Mouse (Mus musculus): ENCODE results near the gene Npas3. TPM values are rescaled to one million over a fixed set of nuclear protein-coding genes. Genes with fewer than 3 reads are reported as not detected.

Npas3 gene
- polyA plus RNA-seq, 1 experiment: 1.2 TPM

DNA sequence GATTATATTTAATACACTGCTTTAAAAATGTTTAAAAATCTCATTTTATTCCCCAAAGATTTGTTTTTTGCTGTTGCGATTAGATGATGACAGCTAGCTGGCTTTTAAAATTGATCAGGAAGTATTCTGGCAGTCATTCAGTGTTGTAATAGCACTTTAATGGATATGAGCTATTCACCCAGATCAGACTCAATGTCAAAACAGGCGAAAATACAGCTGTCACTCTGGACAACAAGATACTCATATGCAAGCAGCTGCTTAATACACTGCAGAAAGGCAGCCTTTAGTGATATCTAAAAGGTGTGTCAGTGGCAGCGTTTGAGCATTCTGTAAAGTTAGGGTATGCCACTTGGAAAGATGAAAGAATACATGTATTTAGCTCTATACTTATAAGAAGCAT, 83.3 kb downstream of the Npas3 start:
- H3K9ac ChIP-seq (ENCODE audit: low read depth, poor library complexity, severe bottlenecking): no peak overlapping the region
- no peaks in the 10 kb centered on the region for H3K36me3 ChIP-seq (ENCODE audit: control insufficient read depth, insufficient read depth, low read length, poor library complexity, severe bottlenecking)

DNA sequence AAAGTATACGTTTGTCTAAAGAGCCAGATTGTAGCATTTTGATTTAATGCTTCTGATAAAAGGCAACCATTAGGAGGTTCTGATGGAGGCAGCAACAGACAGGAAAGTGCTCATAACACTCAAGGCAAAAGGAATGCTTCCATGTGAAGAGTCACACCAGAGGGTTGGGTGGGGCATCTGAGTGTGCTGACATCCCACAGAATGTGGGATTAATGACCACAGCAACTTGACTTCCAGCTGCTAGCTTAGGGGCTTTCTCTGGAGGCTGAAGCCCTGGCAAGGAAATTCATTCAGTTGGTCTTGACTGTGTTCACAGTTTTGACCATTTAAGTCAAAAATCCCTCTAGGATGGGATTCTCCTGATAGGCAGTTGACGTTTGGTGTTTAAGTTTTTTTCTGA, 84.8 kb downstream of the Npas3 start:
- H3K4me1 ChIP-seq (ENCODE audit: control insufficient read depth, insufficient read depth, low read length): no peaks in the 10 kb centered on the region
- H3K9ac ChIP-seq (ENCODE audit: low read depth, poor library complexity, severe bottlenecking): no peak overlapping the region
- no peak overlapping the region for H3K27ac ChIP-seq (ENCODE audit: insufficient read depth, low read length)

More for the DNA sequence above, 83.3 kb downstream of the Npas3 start:
- Histone ChIP-seq H3K27ac (ENCODE audit: insufficient read depth, low read length) (no peak overlapping the region), H3K9me3 (replicated peaks; ENCODE audit: control insufficient read depth, insufficient read depth, low read length, poor library complexity, severe bottlenecking) (no peaks in the 10 kb centered on the region), H3K27me3 (ENCODE audit: control insufficient read depth, insufficient read depth, low read length, poor library complexity, severe bottlenecking) (no peaks in the 10 kb centered on the region), H3K4me3 (ENCODE audit: low read depth, low read length) (no peak overlapping the region), H3K4me1 (ENCODE audit: control insufficient read depth, insufficient read depth, low read length) (no peaks in the 10 kb centered on the region)
- TF ChIP-seq CTCF (IDR thresholded peaks at IDR 0.05; ENCODE audit: low read depth, low read length) (no peak), POLR2A (IDR thresholded peaks at IDR 0.05; ENCODE audit: insufficient read depth, low read length) (no peak), EP300 (IDR thresholded peaks at IDR 0.05; ENCODE audit: insufficient read depth, low read depth, low read length) (no peak)

DNA sequence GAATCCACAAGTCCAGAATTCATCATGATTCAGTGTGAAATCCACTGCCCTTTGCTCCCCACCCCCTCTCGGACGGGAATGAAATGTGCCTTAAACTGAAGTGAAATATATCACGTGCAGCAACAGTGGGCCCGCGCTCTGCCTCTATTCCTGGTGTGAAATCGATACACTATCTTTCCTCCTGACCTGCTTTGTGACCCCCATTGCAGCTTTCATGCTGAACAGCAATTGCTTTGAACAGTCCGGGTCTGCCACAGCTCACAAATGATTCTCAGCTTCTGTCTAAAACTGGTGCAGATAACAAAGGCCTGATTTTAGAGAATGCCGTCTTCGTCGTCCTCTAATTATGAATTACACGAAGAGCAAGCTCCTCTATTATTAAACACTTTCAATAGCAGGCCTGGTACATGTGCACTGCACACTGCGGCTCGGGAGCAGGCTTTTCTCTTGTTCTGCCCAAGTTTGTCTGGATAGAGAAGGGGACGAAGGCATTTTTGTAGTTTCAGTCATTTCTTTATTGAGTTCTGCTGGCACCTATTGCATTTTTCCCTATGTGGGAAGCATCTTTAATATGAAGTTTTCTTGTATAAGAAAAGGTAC, 90.0 kb downstream of the Npas3 start:
- H3K27ac ChIP-seq (ENCODE audit: insufficient read depth, low read length): no peak overlapping the region

More for the DNA sequence above, 84.8 kb downstream of the Npas3 start:
- no peaks in the 10 kb centered on the region for H3K27me3 ChIP-seq (ENCODE audit: control insufficient read depth, insufficient read depth, low read length, poor library complexity, severe bottlenecking)
- H3K9me3 ChIP-seq (replicated peaks; ENCODE audit: control insufficient read depth, insufficient read depth, low read length, poor library complexity, severe bottlenecking): no peaks in the 10 kb centered on the region
- H3K36me3 ChIP-seq (ENCODE audit: control insufficient read depth, insufficient read depth, low read length, poor library complexity, severe bottlenecking): no peaks in the 10 kb centered on the region
- no peak overlapping the region for H3K4me3 ChIP-seq (ENCODE audit: low read depth, low read length)
- TF ChIP-seq POLR2A (IDR thresholded peaks at IDR 0.05; ENCODE audit: insufficient read depth, low read length) (no peak), CTCF (IDR thresholded peaks at IDR 0.05; ENCODE audit: low read depth, low read length) (no peak), EP300 (IDR thresholded peaks at IDR 0.05; ENCODE audit: insufficient read depth, low read depth, low read length) (no peak)

DNA sequence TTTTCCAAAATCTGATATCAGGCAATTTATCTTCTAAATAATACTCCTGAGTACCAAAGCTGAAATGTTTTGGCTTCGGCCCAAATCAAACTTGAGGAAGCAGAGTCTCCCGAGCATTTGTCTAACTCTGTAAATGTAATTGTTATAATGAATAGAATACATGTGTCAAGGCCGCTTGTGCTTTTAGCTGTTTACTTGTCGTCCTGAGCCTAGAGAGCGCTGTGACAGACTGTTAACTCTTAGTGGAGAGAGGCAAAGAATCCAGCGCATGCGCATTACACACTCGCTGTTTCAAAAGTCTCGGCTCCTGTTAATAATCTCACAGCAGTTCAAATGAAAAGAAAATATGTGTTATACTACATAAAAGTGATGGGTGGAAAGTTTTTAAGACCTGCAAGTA, 94.3 kb downstream of the Npas3 start:
- TF ChIP-seq POLR2A (IDR thresholded peaks at IDR 0.05; ENCODE audit: insufficient read depth, low read length) (no peak), CTCF (IDR thresholded peaks at IDR 0.05; ENCODE audit: low read depth, low read length) (no peak), EP300 (IDR thresholded peaks at IDR 0.05; ENCODE audit: insufficient read depth, low read depth, low read length) (no peak)
- H3K4me1 ChIP-seq (ENCODE audit: control insufficient read depth, insufficient read depth, low read length): no peaks in the 10 kb centered on the region
- H3K9ac ChIP-seq (ENCODE audit: low read depth, poor library complexity, severe bottlenecking): no peak overlapping the region
- no peaks in the 10 kb centered on the region for H3K36me3 ChIP-seq (ENCODE audit: control insufficient read depth, insufficient read depth, low read length, poor library complexity, severe bottlenecking)
- no peak overlapping the region for H3K4me3 ChIP-seq (ENCODE audit: low read depth, low read length)
- no peaks in the 10 kb centered on the region for H3K9me3 ChIP-seq (replicated peaks; ENCODE audit: control insufficient read depth, insufficient read depth, low read length, poor library complexity, severe bottlenecking)
- H3K27ac ChIP-seq (ENCODE audit: insufficient read depth, low read length): no peak overlapping the region
- H3K27me3 ChIP-seq (ENCODE audit: control insufficient read depth, insufficient read depth, low read length, poor library complexity, severe bottlenecking): no peaks in the 10 kb centered on the region

More for the DNA sequence above, 90.0 kb downstream of the Npas3 start:
- no peaks in the 10 kb centered on the region for H3K36me3 ChIP-seq (ENCODE audit: control insufficient read depth, insufficient read depth, low read length, poor library complexity, severe bottlenecking)
- TF ChIP-seq POLR2A (IDR thresholded peaks at IDR 0.05; ENCODE audit: insufficient read depth, low read length): no peak
- no peak for TF ChIP-seq CTCF (IDR thresholded peaks at IDR 0.05; ENCODE audit: low read depth, low read length)
- H3K9ac ChIP-seq (ENCODE audit: low read depth, poor library complexity, severe bottlenecking): no peak overlapping the region
- no peak overlapping the region for H3K4me3 ChIP-seq (ENCODE audit: low read depth, low read length)
- H3K4me1 ChIP-seq (ENCODE audit: control insufficient read depth, insufficient read depth, low read length): no peaks in the 10 kb centered on the region
- H3K27me3 ChIP-seq (ENCODE audit: control insufficient read depth, insufficient read depth, low read length, poor library complexity, severe bottlenecking): no peaks in the 10 kb centered on the region
- no peaks in the 10 kb centered on the region for H3K9me3 ChIP-seq (replicated peaks; ENCODE audit: control insufficient read depth, insufficient read depth, low read length, poor library complexity, severe bottlenecking)

DNA sequence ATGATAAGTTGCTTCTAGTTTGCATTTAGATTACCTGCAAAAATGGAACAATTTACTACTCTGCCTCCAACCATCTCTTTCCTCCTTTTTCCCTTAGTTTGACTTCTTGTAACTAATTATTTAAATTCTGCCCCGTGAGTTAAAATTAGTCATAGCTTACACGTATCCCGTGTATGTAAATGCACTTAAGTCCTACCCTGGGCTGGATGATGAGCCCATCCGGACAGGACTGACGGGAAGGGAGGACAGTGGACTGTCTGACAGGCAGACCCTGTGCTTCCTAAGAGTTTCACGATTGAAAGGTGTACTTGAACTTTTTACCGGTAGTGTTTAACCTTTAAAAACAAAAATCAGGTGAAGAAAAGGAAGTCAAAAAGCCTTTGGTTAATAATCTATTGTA, 103.4 kb downstream of the Npas3 start:
- Histone ChIP-seq H3K4me3 (ENCODE audit: low read depth, low read length) (no peak overlapping the region), H3K4me1 (ENCODE audit: control insufficient read depth, insufficient read depth, low read length) (no peaks in the 10 kb centered on the region), H3K27ac (ENCODE audit: insufficient read depth, low read length) (no peak overlapping the region), H3K27me3 (ENCODE audit: control insufficient read depth, insufficient read depth, low read length, poor library complexity, severe bottlenecking) (no peaks in the 10 kb centered on the region; the same call in 1 of the 2 replicates), H3K9ac (ENCODE audit: low read depth, poor library complexity, severe bottlenecking) (no peak overlapping the region), H3K9me3 (replicated peaks; ENCODE audit: control insufficient read depth, insufficient read depth, low read length, poor library complexity, severe bottlenecking) (no peaks in the 10 kb centered on the region), H3K36me3 (ENCODE audit: control insufficient read depth, insufficient read depth, low read length, poor library complexity, severe bottlenecking) (no peaks in the 10 kb centered on the region)
- TF ChIP-seq POLR2A (IDR thresholded peaks at IDR 0.05; ENCODE audit: insufficient read depth, low read length) (no peak), CTCF (IDR thresholded peaks at IDR 0.05; ENCODE audit: low read depth, low read length) (no peak), EP300 (IDR thresholded peaks at IDR 0.05; ENCODE audit: insufficient read depth, low read depth, low read length) (no peak)

DNA sequence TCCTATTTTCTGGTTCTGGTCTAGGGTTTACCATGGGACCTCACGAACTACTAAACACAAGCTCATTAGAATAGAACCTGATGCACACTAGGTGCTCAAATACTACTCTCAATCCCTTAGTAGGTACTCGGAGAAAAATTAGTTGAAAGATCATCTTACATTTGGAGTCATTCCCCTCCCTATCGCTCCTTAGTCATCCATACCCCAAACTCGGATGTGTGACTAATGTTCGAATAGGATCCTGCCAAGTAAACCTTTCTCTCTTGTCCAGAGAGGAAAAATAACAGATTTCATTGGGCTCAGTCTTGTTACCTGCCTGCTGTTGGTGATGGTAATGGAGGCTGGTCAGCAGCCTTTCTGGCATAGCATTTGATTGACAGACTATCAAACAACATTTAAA, 117.3 kb downstream of the Npas3 start:
- Histone ChIP-seq H3K9me3 (replicated peaks; ENCODE audit: control insufficient read depth, insufficient read depth, low read length, poor library complexity, severe bottlenecking) (no peaks in the 10 kb centered on the region), H3K36me3 (ENCODE audit: control insufficient read depth, insufficient read depth, low read length, poor library complexity, severe bottlenecking) (no peaks in the 10 kb centered on the region), H3K27ac (ENCODE audit: insufficient read depth, low read length) (no peak overlapping the region), H3K9ac (ENCODE audit: low read depth, poor library complexity, severe bottlenecking) (no peak overlapping the region), H3K4me3 (ENCODE audit: low read depth, low read length) (no peak overlapping the region), H3K27me3 (ENCODE audit: control insufficient read depth, insufficient read depth, low read length, poor library complexity, severe bottlenecking) (no peaks in the 10 kb centered on the region), H3K4me1 (ENCODE audit: control insufficient read depth, insufficient read depth, low read length) (no peaks in the 10 kb centered on the region)
- TF ChIP-seq CTCF (IDR thresholded peaks at IDR 0.05; ENCODE audit: low read depth, low read length): no peak
- no peak for TF ChIP-seq POLR2A (IDR thresholded peaks at IDR 0.05; ENCODE audit: insufficient read depth, low read length)
- no peak for TF ChIP-seq EP300 (IDR thresholded peaks at IDR 0.05; ENCODE audit: insufficient read depth, low read depth, low read length)

Data from ES-Bruce4 (cell line).